ENCODE assay signal across 13 mouse cellular contexts in the genomic region with DNA sequence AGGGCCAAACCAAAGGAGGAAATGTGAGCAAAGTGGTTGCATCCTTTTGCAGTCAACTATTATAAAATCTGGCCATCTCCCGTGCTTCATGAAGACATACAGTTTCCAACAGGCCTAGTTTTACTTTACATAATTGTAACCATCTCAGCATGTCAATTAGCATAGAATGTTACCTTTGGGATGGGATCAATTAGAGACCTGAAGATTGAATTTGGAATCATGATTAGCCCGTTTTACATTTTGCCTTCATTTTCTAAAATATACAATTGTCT.
DNase-seq lines count a peak whose midpoint lies in the region; ATAC-seq and TF ChIP-seq lines count a peak whose summit lies in the region.
"Had no signal": no experiment of that assay in that cellular context is flagged by ENCODE, and none has a peak within 500 bp of the region (broad histone marks: within the 10 kb centered on the region; RNA-seq: fewer than 3 reads in every experiment).

No protein-coding gene starts in this region.

- no peak overlapping the region for H3K4me2 ChIP-seq in hindbrain, embryonic 11.5 days (replicated peaks; ENCODE audit: low read depth, low read length)
- H3K4me2 ChIP-seq in midbrain, embryonic 13.5 days (replicated peaks) = no peak overlapping the region
- H3K4me2 ChIP-seq: heart, embryonic 11.5 days; kidney, embryonic 15.5 days had no signal

- TF ChIP-seq CTCF in brain, embryonic 14.5 days (IDR thresholded peaks at IDR 0.05; ENCODE audit: borderline replicate concordance, extremely low read depth, insufficient read depth, insufficient read length) = no peak

- TF ChIP-seq POLR2A in brain, embryonic 14.5 days (IDR thresholded peaks at IDR 0.05; ENCODE audit: borderline replicate concordance, extremely low read depth, insufficient read depth, insufficient read length, poor library complexity, severe bottlenecking) = no peak

- no peaks in the 10 kb centered on the region for H3K36me3 ChIP-seq in forebrain, embryonic 10.5 days (replicated peaks)
- H3K36me3 ChIP-seq in hindbrain, embryonic 11.5 days (ENCODE audit: control insufficient read depth, insufficient read depth, low read length) = no peaks in the 10 kb centered on the region
- no peaks in the 10 kb centered on the region for H3K36me3 ChIP-seq in midbrain, embryonic 13.5 days
- H3K36me3 ChIP-seq: G1E; kidney, embryonic 15.5 days had no signal

- H3K9ac ChIP-seq in hindbrain, embryonic 11.5 days (ENCODE audit: low read depth, low read length) = no peak overlapping the region
- H3K9ac ChIP-seq in midbrain, embryonic 13.5 days (replicated peaks) = no peak overlapping the region
- H3K9ac ChIP-seq: kidney, embryonic 15.5 days had no signal

- no peak overlapping the region for H3K4me3 ChIP-seq in forebrain, embryonic 10.5 days
- no peak overlapping the region for H3K4me3 ChIP-seq in hindbrain, embryonic 11.5 days (ENCODE audit: low read depth, low read length)
- no peak overlapping the region for H3K4me3 ChIP-seq in midbrain, embryonic 13.5 days (replicated peaks)
- H3K4me3 ChIP-seq: kidney, embryonic 15.5 days had no signal

- peak; percentile 51 for DNase-seq in brain, embryonic 14.5 days (ENCODE audit: low read depth)
- DNase-seq in forebrain, embryonic 10.5 days (ENCODE audit: extremely low spot score, low spot score) = no peak
- DNase-seq in hindbrain, embryonic 11.5 days (ENCODE audit: low spot score) = no peak
- DNase-seq in left cerebral cortex, postnatal 10 days (ENCODE audit: extremely low spot score in 1 of 2, low spot score in 2 of 2) = no peak
- DNase-seq in embryo, embryonic 11 days = no peak
- no peak for DNase-seq in heart, adult 18-20 months
- no peak for DNase-seq in right cerebral cortex, postnatal 4 days
- DNase-seq: B cell, adult 2 months; lung, adult 2 months had no signal

- 86% methylated on average over 2 of the region's 2 CpGs for WGBS in forebrain, embryonic 10.5 days
- 76% methylated on average over 2 of the region's 2 CpGs for WGBS in hindbrain, embryonic 11.5 days
- 60% methylated on average over 2 of the region's 2 CpGs for WGBS in midbrain, embryonic 13.5 days

- peaks cover 28% of the 10 kb centered on the region for H3K4me1 ChIP-seq in forebrain, embryonic 10.5 days
- no peaks in the 10 kb centered on the region for H3K4me1 ChIP-seq in hindbrain, embryonic 11.5 days (replicated peaks; ENCODE audit: control insufficient read depth, insufficient read depth, low read length)
- H3K4me1 ChIP-seq in midbrain, embryonic 13.5 days (replicated peaks) = peaks cover 32% of the 10 kb centered on the region

- intact Hi-C loops in left cerebral cortex, postnatal 10 days (cut with DNase I) = no loop called here

- H3K27ac ChIP-seq in forebrain, embryonic 10.5 days = peak overlapping the region; percentile 64; the same call in 1 of the 2 replicates
- H3K27ac ChIP-seq in hindbrain, embryonic 11.5 days (ENCODE audit: low read depth, low read length) = peak overlapping the region; percentile 80; the same call in 1 of the 2 replicates
- H3K27ac ChIP-seq in midbrain, embryonic 13.5 days = peak overlapping the region; percentile 44
- H3K27ac ChIP-seq: kidney, embryonic 15.5 days had no signal

- H3K9me3 ChIP-seq in forebrain, embryonic 10.5 days = no peaks in the 10 kb centered on the region
- H3K9me3 ChIP-seq in hindbrain, embryonic 11.5 days (ENCODE audit: control insufficient read depth, low read length) = no peaks in the 10 kb centered on the region
- no peaks in the 10 kb centered on the region for H3K9me3 ChIP-seq in midbrain, embryonic 13.5 days
- H3K9me3 ChIP-seq: kidney, embryonic 15.5 days had no signal

- ATAC-seq in hindbrain, embryonic 11.5 days (ENCODE audit: low FRiP score) = no peak
- ATAC-seq in midbrain, embryonic 13.5 days = no peak

- no peaks in the 10 kb centered on the region for H3K27me3 ChIP-seq in forebrain, embryonic 10.5 days (ENCODE audit: poor library complexity, severe bottlenecking)
- no peaks in the 10 kb centered on the region for H3K27me3 ChIP-seq in hindbrain, embryonic 11.5 days (ENCODE audit: control insufficient read depth, insufficient read depth, low read length)
- no peaks in the 10 kb centered on the region for H3K27me3 ChIP-seq in midbrain, embryonic 13.5 days
- H3K27me3 ChIP-seq: kidney, embryonic 15.5 days had no signal
